Mouse (Mus musculus): ENCODE results near the gene Ptgr2. TPM values are rescaled to one million over a fixed set of nuclear protein-coding genes. Genes with fewer than 3 reads are reported as not detected.
A peak's percentile ranks its signal among the peaks of the same experiment; 100 is the strongest.
"Not testable (repeated sequence)": the region's sequence is repeated elsewhere in the genome, so short reads cannot be mapped to it uniquely, and the experiment has no call there.

Gene Ptgr2
- polyA plus RNA-seq (2014; fragmentation: Nextera tagmentation; extraction: Ambion mirVana) = 12.8 and 21.1 TPM in 2 replicates

DNA sequence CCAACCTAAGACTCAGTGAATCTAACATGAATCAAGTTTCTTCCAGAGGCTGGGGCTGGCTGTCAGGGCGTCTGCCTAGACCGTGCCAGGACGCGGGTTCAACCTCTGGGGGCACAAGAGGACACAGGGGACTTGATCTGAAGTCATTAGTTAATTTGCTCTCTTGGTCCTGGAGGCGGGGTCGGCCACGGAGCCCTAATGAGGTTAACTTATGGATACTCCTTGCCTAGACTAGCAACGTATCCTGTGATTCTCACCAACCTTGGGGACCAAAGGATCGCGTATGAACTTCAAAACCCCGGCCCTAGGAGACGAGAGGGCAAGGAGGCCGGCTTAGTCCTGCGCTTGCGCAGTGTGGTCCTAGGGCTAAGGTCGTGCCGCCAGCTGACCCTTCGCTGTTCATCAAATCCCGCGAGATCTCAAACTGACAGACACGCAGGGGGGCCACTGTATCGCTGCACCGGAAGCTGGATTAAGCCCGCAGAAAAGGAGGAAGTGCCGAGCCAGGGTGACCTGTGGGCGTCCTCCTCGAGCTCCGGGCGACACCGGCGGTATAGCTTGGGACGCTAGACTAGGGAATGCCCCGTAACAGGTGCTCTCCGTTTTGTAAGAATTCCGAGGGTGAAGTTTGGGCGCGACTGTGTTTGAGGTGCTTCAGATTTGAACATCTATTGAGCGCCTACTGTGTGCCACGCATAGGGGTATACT lies at the start of gene Ptgr2:
Gene Ptgr2, plus strand, starts transcription at position 348 of the 708 bp plus-strand sequence.
- no peaks in the 10 kb centered on the region for H3K27me3 ChIP-seq (ENCODE audit: control insufficient read depth, insufficient read depth, low read length)
- H3K4me1 ChIP-seq (ENCODE audit: control insufficient read depth, insufficient read depth, low read length) = 0 out of 2 replicates have a peak, but pooled peaks cover 4% of the 10 kb centered on the region
- peak within 1 kb of the TSS; percentile 67 for H3K4me2 ChIP-seq (replicated peaks; ENCODE audit: low read depth, low read length)
- ATAC-seq (ENCODE audit: low FRiP score, low TSS enrichment) = peak; percentile 91
- peak within 1 kb of the TSS; percentile 30; the same call in 1 of the 2 replicates for H3K27ac ChIP-seq (ENCODE audit: low read depth, low read length)
- WGBS = under 1% methylated on average over 39 of the region's 39 CpGs
- no peaks in the 10 kb centered on the region for H3K36me3 ChIP-seq (ENCODE audit: control insufficient read depth, insufficient read depth, low read length)
- H3K4me3 ChIP-seq (ENCODE audit: low read length) = peak within 1 kb of the TSS; percentile 57
- no peaks in the 10 kb centered on the region for H3K9me3 ChIP-seq (ENCODE audit: control insufficient read depth, low read length)
- H3K9ac ChIP-seq (ENCODE audit: low read depth, low read length) = peak within 1 kb of the TSS; percentile 68

DNA sequence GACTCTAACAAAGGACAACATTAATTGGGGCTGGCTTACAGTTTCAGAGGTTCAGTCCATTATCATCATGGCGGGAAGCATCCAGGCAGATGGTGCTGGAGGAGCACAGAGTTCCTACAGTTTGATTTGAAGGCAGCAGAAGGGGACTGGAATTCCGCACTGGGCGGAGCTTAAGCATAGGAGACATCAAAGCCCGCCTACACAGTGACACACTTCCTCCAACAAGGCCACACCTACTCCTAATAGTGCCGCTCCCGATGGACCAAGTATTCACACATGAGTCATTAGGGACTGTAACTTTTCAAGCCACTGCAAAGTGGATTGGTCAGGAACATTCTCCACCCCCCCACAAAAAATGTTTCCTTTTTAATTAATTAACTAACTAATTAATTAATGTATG lies 49.5 kb upstream of the Ptgr2 start:
- Histone ChIP-seq H3K4me1 (ENCODE audit: control insufficient read depth, insufficient read depth, low read length) (no peaks in the 10 kb centered on the region), H3K9ac (ENCODE audit: low read depth, low read length) (no peak overlapping the region), H3K4me3 (ENCODE audit: low read length) (no peak overlapping the region), H3K27me3 (ENCODE audit: control insufficient read depth, insufficient read depth, low read length) (no peaks in the 10 kb centered on the region), H3K27ac (ENCODE audit: low read depth, low read length) (no peak overlapping the region), H3K36me3 (ENCODE audit: control insufficient read depth, insufficient read depth, low read length) (no peaks in the 10 kb centered on the region), H3K9me3 (ENCODE audit: control insufficient read depth, low read length) (no peaks in the 10 kb centered on the region), H3K4me2 (replicated peaks; ENCODE audit: low read depth, low read length) (no peak overlapping the region)
- 96% methylated on average over 6 of the region's 6 CpGs for WGBS
- ATAC-seq (ENCODE audit: low FRiP score, low TSS enrichment) = no peak

DNA sequence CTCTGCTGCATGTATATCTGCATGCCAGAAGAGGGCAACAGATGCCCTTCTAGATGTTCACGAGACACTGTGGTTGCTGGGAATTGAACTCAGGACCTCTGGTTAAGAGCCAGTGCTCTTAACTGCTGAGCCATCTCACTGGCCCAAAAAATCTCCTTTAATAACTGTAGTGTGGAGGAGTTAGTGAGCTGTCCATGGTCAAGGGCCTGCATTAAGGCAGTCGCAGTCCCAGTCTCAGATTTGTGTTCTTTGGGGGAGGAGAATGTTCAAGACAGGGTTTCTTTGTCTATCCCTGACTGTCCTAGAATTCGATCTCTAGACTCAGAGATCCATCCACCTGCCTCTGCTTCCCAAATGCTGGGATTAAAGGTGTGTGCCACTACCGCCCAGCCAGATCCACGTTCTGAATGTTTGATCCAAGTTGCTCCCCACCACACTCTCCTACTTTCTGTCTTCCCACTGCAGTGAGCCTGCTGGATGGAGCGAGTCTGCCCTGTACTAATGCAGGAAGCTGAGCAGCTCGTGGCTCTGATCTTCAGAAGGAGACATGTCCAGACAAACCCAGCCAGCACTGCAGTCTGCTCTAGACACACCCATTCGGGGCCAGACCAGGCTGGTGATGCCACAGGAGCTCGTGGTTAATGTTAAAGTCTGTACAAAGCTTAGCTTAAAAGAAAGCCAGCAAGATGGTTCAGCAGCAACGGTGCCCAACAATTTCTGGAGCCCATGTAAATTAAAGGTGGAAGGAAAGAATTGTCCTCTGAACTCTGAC lies 48.9 kb upstream of the Ptgr2 start:
- Histone ChIP-seq H3K4me3 (ENCODE audit: low read length) (no peak overlapping the region), H3K4me1 (ENCODE audit: control insufficient read depth, insufficient read depth, low read length) (no peaks in the 10 kb centered on the region), H3K36me3 (ENCODE audit: control insufficient read depth, insufficient read depth, low read length) (no peaks in the 10 kb centered on the region), H3K27ac (ENCODE audit: low read depth, low read length) (no peak overlapping the region), H3K9ac (ENCODE audit: low read depth, low read length) (no peak overlapping the region), H3K4me2 (replicated peaks; ENCODE audit: low read depth, low read length) (no peak overlapping the region), H3K27me3 (ENCODE audit: control insufficient read depth, insufficient read depth, low read length) (no peaks in the 10 kb centered on the region), H3K9me3 (ENCODE audit: control insufficient read depth, low read length) (no peaks in the 10 kb centered on the region)
- WGBS = 78% methylated on average over 10 of the region's 10 CpGs
- no peak for ATAC-seq (ENCODE audit: low FRiP score, low TSS enrichment)

DNA sequence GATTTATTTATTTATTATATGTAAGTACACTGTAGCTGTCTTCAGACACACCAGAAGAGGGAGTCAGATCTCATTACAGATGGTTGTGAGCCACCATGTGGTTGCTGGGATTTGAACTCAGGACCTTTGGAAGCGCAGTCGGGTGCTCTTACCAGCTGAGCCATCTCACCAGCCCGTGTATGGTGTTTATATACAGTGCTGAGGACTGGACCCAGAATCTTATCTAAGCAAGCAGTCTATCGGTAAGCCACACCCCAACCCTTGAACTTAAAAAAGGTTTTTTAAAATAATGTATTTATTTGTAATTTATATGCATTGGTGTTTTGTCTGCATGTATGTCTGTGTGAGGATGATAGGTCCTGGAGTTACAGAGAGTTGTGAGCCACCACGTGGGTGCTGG lies 48.0 kb upstream of the Ptgr2 start:
- H3K27ac ChIP-seq (ENCODE audit: low read depth, low read length); H3K36me3 ChIP-seq (ENCODE audit: control insufficient read depth, insufficient read depth, low read length); H3K9me3 ChIP-seq (ENCODE audit: control insufficient read depth, low read length); H3K4me1 ChIP-seq (ENCODE audit: control insufficient read depth, insufficient read depth, low read length); H3K9ac ChIP-seq (ENCODE audit: low read depth, low read length); H3K27me3 ChIP-seq (ENCODE audit: control insufficient read depth, insufficient read depth, low read length); H3K4me3 ChIP-seq (ENCODE audit: low read length); H3K4me2 ChIP-seq (replicated peaks; ENCODE audit: low read depth, low read length); ATAC-seq (ENCODE audit: low FRiP score, low TSS enrichment): not testable (repeated sequence)
- WGBS = 88% methylated on average over 5 of the region's 5 CpGs

GRCm38 (mm10) chr12:84243076-84243770 lies 41.8 kb upstream of the Ptgr2 start:
- H3K36me3 ChIP-seq (ENCODE audit: control insufficient read depth, insufficient read depth, low read length) = no peaks in the 10 kb centered on the region
- H3K27ac ChIP-seq (ENCODE audit: low read depth, low read length) = no peak overlapping the region
- H3K9me3 ChIP-seq (ENCODE audit: control insufficient read depth, low read length) = no peaks in the 10 kb centered on the region
- WGBS = 84% methylated on average over 7 of the region's 7 CpGs
- no peaks in the 10 kb centered on the region for H3K27me3 ChIP-seq (ENCODE audit: control insufficient read depth, insufficient read depth, low read length)
- ATAC-seq (ENCODE audit: low FRiP score, low TSS enrichment) = no peak
- H3K9ac ChIP-seq (ENCODE audit: low read depth, low read length) = no peak overlapping the region
- H3K4me3 ChIP-seq (ENCODE audit: low read length) = no peak overlapping the region
- no peaks in the 10 kb centered on the region for H3K4me1 ChIP-seq (ENCODE audit: control insufficient read depth, insufficient read depth, low read length)
- H3K4me2 ChIP-seq (replicated peaks; ENCODE audit: low read depth, low read length) = no peak overlapping the region

- H3K4me2 ChIP-seq (replicated peaks; ENCODE audit: low read depth, low read length) = no peak overlapping the region
- H3K36me3 ChIP-seq (ENCODE audit: control insufficient read depth, insufficient read depth, low read length) = no peaks in the 10 kb centered on the region
- no peak overlapping the region for H3K4me3 ChIP-seq (ENCODE audit: low read length)
- no peaks in the 10 kb centered on the region for H3K4me1 ChIP-seq (ENCODE audit: control insufficient read depth, insufficient read depth, low read length)
- H3K9ac ChIP-seq (ENCODE audit: low read depth, low read length) = no peak overlapping the region
- no peaks in the 10 kb centered on the region for H3K9me3 ChIP-seq (ENCODE audit: control insufficient read depth, low read length)
- WGBS = 73% methylated on average over 5 of the region's 5 CpGs
- H3K27me3 ChIP-seq (ENCODE audit: control insufficient read depth, insufficient read depth, low read length) = no peaks in the 10 kb centered on the region
- H3K27ac ChIP-seq (ENCODE audit: low read depth, low read length) = no peak overlapping the region
- ATAC-seq (ENCODE audit: low FRiP score, low TSS enrichment) = no peak
Observed at GRCm38 (mm10) chr12:84245683-84246082, 39.3 kb upstream of the Ptgr2 start.

GRCm38 (mm10) chr12:84249217-84249616 lies 35.8 kb upstream of the Ptgr2 start:
- Histone ChIP-seq H3K4me3 (ENCODE audit: low read length) (no peak overlapping the region), H3K4me1 (ENCODE audit: control insufficient read depth, insufficient read depth, low read length) (no peaks in the 10 kb centered on the region), H3K27me3 (ENCODE audit: control insufficient read depth, insufficient read depth, low read length) (no peaks in the 10 kb centered on the region), H3K4me2 (replicated peaks; ENCODE audit: low read depth, low read length) (no peak overlapping the region), H3K9me3 (ENCODE audit: control insufficient read depth, low read length) (no peaks in the 10 kb centered on the region), H3K27ac (ENCODE audit: low read depth, low read length) (no peak overlapping the region), H3K36me3 (ENCODE audit: control insufficient read depth, insufficient read depth, low read length) (no peaks in the 10 kb centered on the region), H3K9ac (ENCODE audit: low read depth, low read length) (no peak overlapping the region)
- ATAC-seq (ENCODE audit: low FRiP score, low TSS enrichment) = 0 out of 2 replicates have a peak, but pooled peaks have one; percentile 46
- 2% methylated on average over 3 of the region's 3 CpGs for WGBS

- Histone ChIP-seq H3K4me1 (ENCODE audit: control insufficient read depth, insufficient read depth, low read length) (no peaks in the 10 kb centered on the region), H3K9me3 (ENCODE audit: control insufficient read depth, low read length) (no peaks in the 10 kb centered on the region), H3K4me3 (ENCODE audit: low read length) (no peak overlapping the region), H3K27ac (ENCODE audit: low read depth, low read length) (no peak overlapping the region), H3K27me3 (ENCODE audit: control insufficient read depth, insufficient read depth, low read length) (no peaks in the 10 kb centered on the region), H3K9ac (ENCODE audit: low read depth, low read length) (no peak overlapping the region), H3K4me2 (replicated peaks; ENCODE audit: low read depth, low read length) (no peak overlapping the region), H3K36me3 (ENCODE audit: control insufficient read depth, insufficient read depth, low read length) (no peaks in the 10 kb centered on the region)
- WGBS = 87% methylated on average over 5 of the region's 5 CpGs
- no peak for ATAC-seq (ENCODE audit: low FRiP score, low TSS enrichment)
Observed at GRCm38 (mm10) chr12:84252811-84253210, 32.2 kb upstream of the Ptgr2 start.
